Mouse (Mus musculus): Measurements from ENCODE around the gene Nudt2.

The Nudt2 gene

DNA sequence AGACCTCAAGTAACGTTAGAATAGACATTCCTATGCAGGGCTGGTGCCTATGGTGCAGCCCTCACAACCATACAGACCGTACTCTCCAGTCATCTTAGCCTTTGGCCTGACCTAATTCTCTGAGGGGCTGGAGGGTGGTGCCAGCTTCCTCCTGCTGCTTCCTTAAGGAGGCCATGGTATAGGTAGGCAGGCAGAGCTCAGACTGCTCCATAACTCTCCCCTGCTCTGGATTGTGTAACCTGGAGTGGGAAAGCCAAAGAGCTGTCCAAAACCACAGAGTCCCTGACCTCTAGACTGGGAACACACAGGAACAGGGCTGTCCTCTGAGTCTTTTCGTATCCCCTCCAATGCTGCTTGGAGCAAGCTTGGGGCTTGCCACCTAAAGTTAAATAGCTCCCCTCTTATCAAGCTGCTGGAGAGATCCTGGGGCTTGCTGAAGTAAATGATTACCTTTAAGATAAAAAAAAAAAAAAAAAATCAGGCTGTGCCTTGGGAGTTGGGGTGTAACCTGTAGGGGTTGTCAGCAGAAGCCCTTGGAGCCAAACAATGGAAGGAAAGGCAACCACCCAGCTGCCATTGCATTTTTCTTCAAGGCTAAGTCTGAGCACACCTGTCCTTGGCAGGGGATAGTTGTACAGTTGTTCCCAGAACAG is 28.6 kb downstream of the Nudt2 start:
- in situ Hi-C loops (cut with MboI, MseI): no loop called here

DNA sequence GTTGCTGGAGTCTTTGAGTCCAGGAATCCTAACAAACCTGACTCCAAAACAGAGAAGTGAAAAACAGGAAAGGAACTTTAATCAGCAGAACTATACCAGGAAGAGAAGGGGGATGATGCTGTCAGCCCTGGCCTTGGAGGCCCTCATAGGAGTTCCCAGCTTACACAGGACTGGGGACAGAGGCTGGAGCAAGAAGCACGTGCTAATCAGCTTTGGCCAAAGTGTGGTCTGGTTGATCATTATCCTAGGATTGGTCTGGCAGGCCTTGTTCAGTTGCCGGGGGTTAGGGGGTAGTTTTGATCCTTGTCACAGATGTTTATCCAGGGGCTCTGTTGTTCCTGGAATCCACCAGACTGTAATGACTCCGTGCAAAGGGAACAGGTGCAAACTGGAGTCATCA is 29.4 kb downstream of the Nudt2 start:
- in situ Hi-C loops (cut with MboI, MseI): no loop called here

- in situ Hi-C loops (cut with MboI, MseI): no loop called here
Measured at GRCm38 (mm10) chr4:41495076-41495475, 30.1 kb downstream of the Nudt2 start.

DNA sequence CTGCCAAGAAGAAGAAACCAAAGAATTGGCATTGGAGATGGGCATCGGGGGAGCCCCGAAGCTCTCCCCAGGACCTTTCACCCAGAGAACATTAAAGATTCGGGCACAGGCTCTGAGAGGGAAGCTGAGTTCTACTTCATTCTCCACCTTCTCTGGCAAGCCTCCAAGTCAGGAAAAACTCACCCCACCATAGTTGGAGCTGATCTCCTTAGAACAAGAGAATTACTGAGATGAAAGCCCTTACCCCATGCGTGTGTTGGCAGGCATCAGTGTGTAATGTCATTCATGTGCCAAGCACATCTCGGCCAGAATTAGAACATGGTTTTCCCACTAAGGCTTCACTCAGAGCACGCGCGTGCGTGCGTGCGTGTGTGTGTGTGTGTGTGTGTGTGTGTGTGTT is 30.9 kb downstream of the Nudt2 start:
- in situ Hi-C loops (cut with MboI, MseI): no loop called here

DNA sequence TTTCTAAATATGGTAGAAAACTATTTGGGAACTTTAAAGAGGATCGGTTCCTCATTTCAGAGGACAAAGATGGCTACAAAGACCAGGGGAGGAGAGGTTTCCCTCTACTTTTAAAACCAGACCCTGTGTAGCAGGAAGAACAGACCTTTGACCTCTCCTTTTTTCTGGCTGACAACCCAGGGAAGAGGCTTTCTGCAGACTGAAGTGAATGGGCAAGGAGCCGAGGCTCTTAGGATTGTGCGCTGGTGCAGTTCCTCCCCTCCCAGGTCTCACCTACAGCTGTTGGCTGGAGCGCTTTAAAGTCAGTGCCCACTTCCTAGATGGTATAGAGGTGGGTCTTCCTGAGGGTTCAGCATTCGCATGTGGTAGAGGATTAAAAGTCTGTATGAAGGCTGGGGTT is 32.1 kb downstream of the Nudt2 start:
- in situ Hi-C loops (cut with MboI, MseI): no loop called here

GRCm38 (mm10) chr4:41497579-41497978 is 32.6 kb downstream of the Nudt2 start:
- in situ Hi-C loops (cut with MboI, MseI): no loop called here

DNA sequence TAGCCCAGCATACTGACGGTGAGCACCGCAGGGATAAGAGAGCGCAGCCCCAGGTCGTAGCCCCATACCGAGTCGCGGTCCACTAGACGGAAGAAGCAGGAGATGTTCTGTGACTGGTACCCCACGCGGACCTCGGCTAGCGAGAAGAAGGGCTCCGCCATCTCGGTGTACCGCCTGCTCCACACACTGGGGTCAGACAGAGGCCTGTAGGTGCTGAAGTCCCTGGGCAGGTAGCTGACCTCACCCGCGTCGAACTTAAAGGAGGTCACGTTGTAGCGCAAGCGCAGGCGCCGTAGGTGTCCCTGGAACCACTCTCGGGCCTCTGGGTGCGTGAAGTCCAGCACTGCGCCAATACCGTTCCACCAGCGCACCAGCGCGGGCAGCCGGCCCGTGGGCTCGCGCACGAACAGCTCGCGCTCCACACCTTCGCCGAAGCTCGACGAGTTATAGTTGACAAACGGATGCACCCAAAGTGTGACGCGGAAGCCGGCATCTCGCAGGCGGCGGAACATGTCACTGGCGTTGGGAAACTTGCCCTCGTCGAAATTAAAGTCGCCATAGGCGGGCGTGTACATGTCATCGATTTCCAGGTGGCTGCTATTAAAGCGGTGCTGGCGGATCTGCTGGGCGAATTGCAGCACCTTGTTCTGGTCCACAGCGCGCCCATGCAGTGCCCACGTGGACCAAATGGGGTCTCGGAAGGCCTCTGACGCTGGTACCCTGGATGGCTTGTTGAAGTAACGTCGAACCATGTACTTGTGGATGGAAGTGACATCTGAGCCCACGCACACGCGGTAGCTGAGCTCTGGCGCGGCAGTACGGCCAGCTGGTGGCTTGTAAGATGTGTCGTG is 33.3 kb downstream of the Nudt2 start:
- in situ Hi-C loops (cut with MboI, MseI): no loop called here

GRCm38 (mm10) chr4:41498921-41499391 is 34.0 kb downstream of the Nudt2 start:
- in situ Hi-C loops (cut with MboI, MseI): no loop called here

DNA sequence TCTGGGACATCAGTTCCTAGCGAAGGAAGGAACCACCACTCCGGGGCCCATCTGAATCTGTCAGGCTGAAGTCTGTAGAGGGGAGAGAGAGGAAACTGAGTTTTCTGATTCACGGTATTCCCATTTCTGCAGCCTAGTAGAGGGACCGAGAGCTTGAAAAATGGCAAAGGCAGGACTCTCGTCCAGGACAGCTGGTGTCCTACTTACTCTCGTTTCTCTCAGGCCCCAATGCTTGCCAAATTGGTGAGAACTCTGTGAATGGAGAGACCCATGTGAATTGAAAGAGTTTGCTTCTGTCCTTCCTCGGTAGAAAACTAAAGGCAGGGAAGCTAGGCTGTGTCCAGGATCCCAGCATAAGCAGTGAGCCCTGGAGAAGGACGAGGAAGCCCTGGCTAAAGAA is 34.7 kb downstream of the Nudt2 start:
- in situ Hi-C loops (cut with MboI, MseI): no loop called here

DNA sequence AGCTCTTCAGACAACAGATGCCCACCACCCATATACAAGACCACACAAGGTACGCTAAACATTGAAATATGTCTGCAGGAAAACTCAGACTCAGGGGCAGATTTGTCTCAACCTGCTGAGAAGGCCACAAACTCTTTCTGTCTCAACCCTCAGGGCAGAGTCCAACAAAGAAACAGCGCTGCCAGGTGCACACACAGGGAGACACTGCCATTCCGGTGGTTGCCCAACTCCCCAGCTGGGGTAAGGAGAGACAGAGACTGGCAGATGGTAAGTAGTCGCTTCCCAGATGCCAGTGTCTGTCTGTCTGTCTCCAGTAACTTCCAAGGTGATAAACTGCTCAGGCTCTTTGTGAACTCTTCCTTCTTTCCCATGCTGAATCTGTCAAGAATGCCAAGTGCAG is 35.8 kb downstream of the Nudt2 start:
- in situ Hi-C loops (cut with MboI, MseI): no loop called here

GRCm38 (mm10) chr4:41502171-41502940 is 37.4 kb downstream of the Nudt2 start:
- in situ Hi-C loops (cut with MboI, MseI): no loop called here

GRCm38 (mm10) chr4:41502986-41503412 is 38.0 kb downstream of the Nudt2 start, which contains the start of gene AI464131:
Gene AI464131, minus strand, starts transcription at chr4:41503076.
- in situ Hi-C loops (cut with MboI, MseI): no loop called here

- in situ Hi-C loops (cut with MboI, MseI): no loop called here
Measured at GRCm38 (mm10) chr4:41504325-41504724, 39.4 kb downstream of the Nudt2 start.

GRCm38 (mm10) chr4:41505131-41505551 is 40.2 kb downstream of the Nudt2 start:
- in situ Hi-C loops (cut with MboI, MseI): no loop called here

- in situ Hi-C loops (cut with MboI, MseI): no loop called here
Measured at GRCm38 (mm10) chr4:41506156-41506555, 41.2 kb downstream of the Nudt2 start.

DNA sequence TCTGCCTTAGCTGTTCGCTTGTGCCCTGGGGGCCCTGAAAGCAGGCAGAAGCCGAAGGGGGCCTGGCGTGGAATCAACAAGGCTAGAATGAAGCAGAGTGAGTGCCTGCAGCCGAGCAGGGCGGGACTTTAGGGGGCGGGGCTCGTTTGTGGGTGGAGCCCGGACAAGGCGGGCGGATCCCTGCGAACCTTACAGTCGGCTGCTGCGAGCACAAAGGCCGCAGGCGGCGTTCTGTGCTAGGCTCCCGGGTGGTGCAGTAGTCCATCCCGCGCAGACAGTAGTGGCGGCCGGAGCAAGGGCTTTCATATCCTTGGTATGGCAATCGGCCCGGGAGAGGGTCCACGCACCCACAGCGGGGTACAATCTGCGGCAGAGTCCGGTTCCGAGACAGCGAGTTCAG is 42.0 kb downstream of the Nudt2 start:
- in situ Hi-C loops (cut with MboI, MseI): no loop called here

DNA sequence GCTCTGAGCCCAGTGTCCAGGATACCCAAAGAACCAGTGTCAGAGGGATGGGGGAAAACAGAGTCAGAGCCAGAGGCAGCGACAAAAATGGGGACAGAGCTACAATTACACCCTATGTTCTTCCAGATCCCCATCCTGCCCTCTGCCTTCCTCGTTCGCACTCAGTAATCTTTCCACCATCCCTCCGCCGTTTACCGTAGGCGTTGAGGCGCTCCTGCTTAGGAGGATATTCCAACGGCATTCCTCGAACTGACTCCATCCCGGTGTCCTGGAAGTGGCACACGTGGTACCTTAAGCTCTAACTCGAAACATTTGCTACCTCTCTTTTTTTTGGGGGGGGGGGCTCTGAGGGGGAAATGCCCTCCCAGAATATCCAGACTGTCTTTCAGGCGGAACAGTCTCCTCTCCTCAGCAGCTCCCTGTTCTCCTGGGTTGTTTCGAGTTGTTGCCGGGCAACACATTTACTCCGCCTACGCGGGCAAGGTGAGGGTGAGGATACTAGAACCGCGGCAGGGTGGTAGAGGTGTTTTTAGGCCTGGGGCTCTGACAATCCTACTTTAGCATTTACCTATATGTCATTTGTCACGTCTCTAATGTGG is 42.5 kb downstream of the Nudt2 start:
- in situ Hi-C loops (cut with MboI, MseI): no loop called here

DNA sequence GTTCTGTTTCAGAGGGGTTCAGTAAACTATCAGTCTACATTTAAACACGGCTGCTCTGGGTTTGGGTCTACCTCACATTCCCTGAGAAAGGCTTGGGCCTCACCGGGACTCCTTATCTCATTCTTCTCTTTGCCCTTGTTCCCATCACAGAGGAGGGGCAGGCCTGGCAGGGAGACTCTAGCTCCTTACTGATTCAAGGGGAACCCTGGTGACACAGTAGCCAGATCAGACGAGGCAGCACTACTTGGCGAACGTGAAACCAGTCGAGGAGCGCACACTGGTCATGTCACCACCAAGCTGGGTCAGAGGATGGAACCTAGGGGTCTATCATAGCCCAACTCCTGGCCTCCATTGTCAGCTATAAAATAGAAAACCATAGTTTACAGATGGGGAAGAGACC is 43.0 kb downstream of the Nudt2 start:
- in situ Hi-C loops (cut with MboI, MseI): no loop called here

- in situ Hi-C loops (cut with MboI, MseI): no loop called here
Measured at GRCm38 (mm10) chr4:41513309-41513708, 48.4 kb downstream of the Nudt2 start.

GRCm38 (mm10) chr4:41513714-41514113 is 48.8 kb downstream of the Nudt2 start:
- in situ Hi-C loops (cut with MboI, MseI): no loop called here

- in situ Hi-C loops (cut with MboI, MseI): no loop called here
Measured at GRCm38 (mm10) chr4:41517233-41517632, 52.3 kb downstream of the Nudt2 start, which contains the start of gene 1110017D15Rik. Gene 1110017D15Rik, minus strand, starts transcription at chr4:41517333.

DNA sequence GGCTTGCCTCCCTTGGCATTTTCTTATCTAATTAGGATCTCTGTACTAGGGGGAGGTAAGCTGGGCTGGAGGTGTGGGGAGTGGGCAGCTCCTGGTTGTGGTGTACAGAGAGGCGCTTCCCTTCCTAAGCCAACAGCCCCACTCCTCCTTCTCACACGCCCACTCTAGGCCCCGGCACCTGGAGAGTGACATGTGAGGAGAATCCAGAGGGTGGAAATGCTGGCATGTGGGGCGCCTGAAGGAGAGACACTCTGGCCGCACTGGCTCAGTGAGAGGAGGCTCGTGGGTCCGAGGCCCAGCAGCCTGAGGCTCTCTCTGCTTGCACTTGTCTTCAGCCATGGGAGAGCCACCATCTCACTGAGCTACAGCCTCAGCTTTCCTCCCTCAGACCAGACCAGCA is 53.4 kb downstream of the Nudt2 start:
- in situ Hi-C loops (cut with MboI, MseI): no loop called here

All from T-helper 1 cell (primary cell).